Mouse (Mus musculus) hindbrain, embryonic 16.5 days (tissue): ENCODE measurements around the gene Gm45711. TPM values are rescaled to one million over a fixed set of nuclear protein-coding genes. Genes with fewer than 3 reads are reported as not detected.
"Not testable (repeated sequence)": the region's sequence is repeated elsewhere in the genome, so short reads cannot be mapped to it uniquely, and the experiment has no call there.

ENCODE experiments used
- ATAC-seq: fragments of 200-750 bp; cut with Nextera tagmentation; 2 replicates; pipeline ENCODE4 v1.8.0; 2017; ENCODE audit warnings: moderate TSS enrichment, moderate library complexity
- H3K27ac ChIP-seq: fragments of 300-500 bp; sonication (generic); 2 replicates; pipeline ENCODE4 v1.5.1; 2014; ENCODE audit warnings: low read depth, mild to moderate bottlenecking, control low read depth, low read length, moderate library complexity
- H3K27me3 ChIP-seq: fragments of 300-500 bp; sonication (generic); replicated peaks from 2 replicates; pipeline ENCODE4 v1.6.1; 2014; ENCODE audit warnings: low read length; ENCODE audit not compliant: control insufficient read depth, insufficient read depth
- H3K36me3 ChIP-seq: fragments of 300-500 bp; sonication (generic); 2 replicates; pipeline ENCODE4 v1.6.1; 2014; ENCODE audit warnings: mild to moderate bottlenecking, low read length, moderate library complexity, mixed read lengths; ENCODE audit not compliant: control insufficient read depth, insufficient read depth
- H3K4me1 ChIP-seq: fragments of 300-500 bp; sonication (generic); 2 replicates; pipeline ENCODE4 v1.6.1; 2014; ENCODE audit warnings: low read depth, low read length; ENCODE audit not compliant: control insufficient read depth, insufficient read depth
- H3K4me2 ChIP-seq: fragments of 300-500 bp; sonication (generic); 2 replicates; pipeline ENCODE4 v1.6.1; 2014; ENCODE audit warnings: mild to moderate bottlenecking, low read length, control low read depth, moderate library complexity
- H3K4me3 ChIP-seq: fragments of 300-500 bp; sonication (generic); 2 replicates; pipeline ENCODE4 v1.5.1; 2014; ENCODE audit warnings: mild to moderate bottlenecking, low read length, control low read depth, moderate library complexity
- H3K9ac ChIP-seq: fragments of 300-500 bp; sonication (generic); 2 replicates; pipeline ENCODE4 v1.6.1; 2014; ENCODE audit warnings: low read depth, mild to moderate bottlenecking, control low read depth, low read length, moderate library complexity
- H3K9me3 ChIP-seq: fragments of 300-500 bp; sonication (generic); 2 replicates; pipeline ENCODE4 v1.6.1; 2014; ENCODE audit warnings: mild to moderate bottlenecking, low read length, moderate library complexity; ENCODE audit not compliant: control insufficient read depth
- WGBS: fragments of 180-500 bp; shearing (Covaris S2); extraction: QIAGEN DNeasy Blood & Tissue Kit; methylation state at CpG from one replicate; pipeline ENCODE4 v1.1.7; 2014; 5-methylcytosine and 5-hydroxymethylcytosine counted together
- polyA plus RNA-seq: library from polyadenylated mRNA; unstranded; fragments of >200 nt; fragmentation: Nextera tagmentation; extraction: Ambion mirVana; gene quantifications from 2 replicates; pipeline ENCODE4 v1.2.1, GENCODE M21; 2015

The Gm45711 gene
- polyA plus RNA-seq, 1 experiment from 2014 or later, result not detected

- WGBS, result 80% methylated on average over 1 of the region's 1 CpGs
- Histone ChIP-seq H3K4me1 (no peaks in the 10 kb centered on the region), H3K9me3 (no peaks in the 10 kb centered on the region; the same call in 1 of the 2 replicates), H3K27ac (no peak overlapping the region), H3K9ac (no peak overlapping the region), H3K4me3 (no peak overlapping the region), H3K4me2 (no peak overlapping the region), H3K27me3 (no peaks in the 10 kb centered on the region), H3K36me3 (no peaks in the 10 kb centered on the region)
- no peak for ATAC-seq
Measured at GRCm38 (mm10) chr8:104334196-104334595, 24.3 kb upstream of the Gm45711 start.

GRCm38 (mm10) chr8:104333786-104334185, 23.9 kb upstream of the Gm45711 start:
- H3K4me2 ChIP-seq, result no peak overlapping the region
- no peak overlapping the region for H3K9ac ChIP-seq
- no peak overlapping the region for H3K4me3 ChIP-seq
- ATAC-seq, result no peak
- H3K9me3 ChIP-seq, result no peaks in the 10 kb centered on the region; the same call in 1 of the 2 replicates
- H3K36me3 ChIP-seq, result no peaks in the 10 kb centered on the region
- no peak overlapping the region for H3K27ac ChIP-seq
- no peaks in the 10 kb centered on the region for H3K27me3 ChIP-seq
- WGBS, result 84% methylated on average over 5 of the region's 5 CpGs
- H3K4me1 ChIP-seq, result no peaks in the 10 kb centered on the region

DNA sequence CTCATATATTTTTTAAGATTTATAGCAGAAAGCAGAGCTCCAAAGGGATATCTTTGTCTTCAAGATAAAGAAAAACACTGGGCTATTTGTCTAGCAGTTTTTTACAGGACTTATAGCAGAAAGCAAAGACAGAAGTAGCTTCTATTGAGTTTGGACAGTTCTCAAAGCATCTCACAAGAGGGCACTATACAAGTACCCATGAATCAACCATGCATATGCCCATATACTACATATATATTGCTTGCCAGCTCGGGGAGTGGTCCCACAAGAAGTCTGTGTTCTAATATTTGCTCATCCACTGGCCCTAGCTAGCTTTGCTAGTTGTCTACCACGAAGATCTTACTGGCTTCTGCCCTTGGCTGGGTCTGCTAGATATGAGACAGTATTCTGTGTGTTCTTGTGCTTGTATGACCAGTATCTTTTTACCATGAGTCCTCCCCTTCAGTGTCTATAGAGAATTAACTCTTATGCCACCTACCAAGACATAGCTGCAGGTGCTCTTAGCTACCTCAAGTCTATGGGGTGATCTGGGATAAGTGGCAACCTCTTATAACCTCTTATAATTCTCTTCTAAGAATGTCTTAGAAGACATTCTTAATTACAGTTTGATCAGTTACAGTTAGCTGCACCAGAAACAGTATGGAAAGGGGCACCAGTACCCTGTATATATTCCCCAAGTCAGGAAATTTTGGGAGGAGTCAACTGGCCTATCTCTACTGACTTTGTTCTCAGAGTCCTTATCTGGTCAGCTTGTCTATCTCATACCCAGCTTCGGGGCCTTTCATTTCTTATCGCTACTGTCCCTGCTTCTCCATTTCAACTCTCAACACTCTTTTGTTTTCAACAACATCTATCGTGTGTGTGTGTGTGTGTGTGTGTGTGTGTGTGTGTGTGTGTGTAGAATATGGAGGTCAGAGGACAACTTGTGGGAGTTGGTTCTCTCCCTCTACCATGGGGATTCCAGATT, 23.1 kb upstream of the Gm45711 start:
- Histone ChIP-seq H3K9me3 (no peaks in the 10 kb centered on the region; the same call in 1 of the 2 replicates), H3K27ac (no peak overlapping the region), H3K9ac (no peak overlapping the region), H3K4me2 (no peak overlapping the region), H3K4me3 (no peak overlapping the region), H3K4me1 (no peaks in the 10 kb centered on the region), H3K27me3 (no peaks in the 10 kb centered on the region), H3K36me3 (no peaks in the 10 kb centered on the region)
- ATAC-seq, result no peak
- 81% methylated on average over 5 of the region's 5 CpGs for WGBS

- not testable (repeated sequence) for ATAC-seq, H3K4me1 ChIP-seq
Measured at GRCm38 (mm10) chr8:104321930-104322329, 12.0 kb upstream of the Gm45711 start, which contains the start of gene Cmtm2b. Gene Cmtm2b, plus strand, starts transcription at chr8:104322230.

DNA sequence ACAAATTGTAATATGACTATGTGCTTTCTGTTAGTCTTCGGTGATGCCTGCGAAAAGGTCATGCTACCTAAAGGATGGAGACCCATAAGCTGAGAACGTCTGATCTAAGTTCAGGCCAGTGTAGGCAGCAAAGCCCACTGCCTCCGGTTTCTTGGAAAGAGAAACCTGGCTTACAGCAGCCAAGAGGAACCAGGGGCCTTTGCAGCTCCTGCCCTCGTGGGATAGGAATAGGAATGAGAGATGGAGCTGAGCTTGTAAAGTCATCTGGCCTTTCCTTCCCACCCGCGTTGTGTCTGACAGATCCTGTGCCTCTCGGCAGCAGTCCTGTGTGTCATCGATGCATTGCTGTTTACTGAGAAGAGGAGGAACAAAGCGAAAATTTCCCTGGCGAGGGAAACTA, 11.4 kb upstream of the Gm45711 start, which contains the start of gene Gm11020:
TSS of gene Gm11020 (plus strand) at position 301 of the 400 bp plus-strand sequence.
- not testable (repeated sequence) for H3K4me3 ChIP-seq, ATAC-seq, H3K36me3 ChIP-seq, H3K27me3 ChIP-seq, H3K4me2 ChIP-seq, H3K27ac ChIP-seq, H3K9me3 ChIP-seq, H3K4me1 ChIP-seq, H3K9ac ChIP-seq
- WGBS, result 91% methylated on average over 9 of the region's 11 CpGs

More at GRCm38 (mm10) chr8:104321930-104322329, 12.0 kb upstream of the Gm45711 start, which contains the start of gene Cmtm2b:
- H3K27me3 ChIP-seq, H3K4me3 ChIP-seq, H3K27ac ChIP-seq, H3K36me3 ChIP-seq, H3K9me3 ChIP-seq, H3K4me2 ChIP-seq, H3K9ac ChIP-seq: not testable (repeated sequence)
- WGBS, result 88% methylated on average over 10 of the region's 12 CpGs

- Histone ChIP-seq H3K9ac (no peak overlapping the region), H3K4me1 (no peaks in the 10 kb centered on the region), H3K9me3 (no peaks in the 10 kb centered on the region), H3K36me3 (no peaks in the 10 kb centered on the region), H3K4me3 (no peak overlapping the region), H3K27me3 (no peaks in the 10 kb centered on the region), H3K27ac (no peak overlapping the region), H3K4me2 (no peak overlapping the region)
- 79% methylated on average over 4 of the region's 4 CpGs for WGBS
- ATAC-seq, result no peak
Measured at GRCm38 (mm10) chr8:104313311-104313710, 3.4 kb upstream of the Gm45711 start.

DNA sequence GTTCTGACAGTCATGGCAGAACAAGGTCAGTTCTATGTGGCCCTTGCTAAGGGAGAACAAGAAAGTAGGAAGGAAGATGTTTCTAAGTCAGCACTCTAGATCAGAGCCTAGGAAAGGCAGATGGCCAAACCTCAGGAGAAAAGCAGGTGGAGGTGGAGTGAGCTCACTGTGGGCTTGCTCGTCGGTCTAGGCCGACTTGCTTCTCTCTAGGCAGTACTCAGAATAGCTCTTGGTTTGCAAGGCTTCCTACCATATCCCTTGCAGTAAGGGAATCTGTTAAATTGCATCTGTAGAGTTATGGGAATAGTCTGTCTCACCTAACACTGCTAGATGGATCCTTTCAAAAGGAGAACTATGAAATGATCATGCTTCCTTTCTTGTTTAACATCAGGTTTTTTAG, 2.1 kb upstream of the Gm45711 start:
- H3K36me3 ChIP-seq, H3K4me3 ChIP-seq, H3K9ac ChIP-seq, ATAC-seq, H3K4me1 ChIP-seq, H3K9me3 ChIP-seq, H3K27me3 ChIP-seq, H3K27ac ChIP-seq, H3K4me2 ChIP-seq: not testable (repeated sequence)
- 73% methylated on average over 3 of the region's 3 CpGs for WGBS

GRCm38 (mm10) chr8:104308341-104308740, 1.5 kb downstream of the Gm45711 start:
- not testable (repeated sequence) for ATAC-seq, H3K27me3 ChIP-seq, H3K9ac ChIP-seq, H3K27ac ChIP-seq, H3K4me3 ChIP-seq, H3K9me3 ChIP-seq, H3K36me3 ChIP-seq, H3K4me2 ChIP-seq, H3K4me1 ChIP-seq
- WGBS, result 62% methylated on average over 6 of the region's 6 CpGs

DNA sequence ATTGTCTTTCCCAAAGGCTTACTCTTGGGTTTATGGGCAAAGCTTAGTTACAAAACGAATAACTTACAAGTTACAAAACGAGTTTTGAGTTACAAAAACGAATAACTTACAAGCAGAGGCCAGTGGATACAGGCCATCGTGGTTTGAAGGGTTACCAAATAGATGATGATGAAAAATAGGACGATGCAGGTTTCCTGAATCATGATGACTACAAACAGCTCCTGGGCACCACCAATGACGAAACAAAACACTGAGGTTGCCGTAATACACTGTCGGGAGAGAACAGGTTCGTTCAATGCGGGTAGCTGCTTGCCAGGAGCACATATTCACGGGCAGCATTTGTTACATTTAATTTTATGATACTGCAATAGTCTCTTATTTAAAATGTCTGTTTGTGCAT, 4.9 kb downstream of the Gm45711 start:
- Histone ChIP-seq H3K27ac (no peak overlapping the region), H3K9ac (no peak overlapping the region), H3K36me3 (no peaks in the 10 kb centered on the region), H3K4me2 (no peak overlapping the region), H3K27me3 (no peaks in the 10 kb centered on the region), H3K4me1 (0 out of 2 replicates have a peak, but pooled peaks cover 3% of the 10 kb centered on the region), H3K4me3 (no peak overlapping the region), H3K9me3 (no peaks in the 10 kb centered on the region)
- 91% methylated on average over 11 of the region's 11 CpGs for WGBS
- ATAC-seq, result no peak
